Mouse (Mus musculus): ENCODE measurements around the gene 1700003F12Rik. TPM values are rescaled to one million over a fixed set of nuclear protein-coding genes. Genes with fewer than 3 reads are reported as not detected.
A peak's percentile ranks its signal among the peaks of the same experiment; 100 is the strongest.

The 1700003F12Rik gene
- polyA plus RNA-seq, 1 experiment from 2014 or later, result 3.2 TPM

GRCm38 (mm10) chr2:154550937-154551336, 4.1 kb downstream of the 1700003F12Rik start:
- no peaks in the 10 kb centered on the region for H3K9me3 ChIP-seq
- peaks cover 13% of the 10 kb centered on the region for H3K27me3 ChIP-seq (replicated peaks)
- 91% methylated on average over 2 of the region's 2 CpGs for WGBS
- no peak overlapping the region for H3K9ac ChIP-seq
- H3K27ac ChIP-seq, result no peak overlapping the region
- H3K36me3 ChIP-seq, result no peaks in the 10 kb centered on the region
- no peak overlapping the region for H3K4me2 ChIP-seq (replicated peaks)
- H3K4me3 ChIP-seq, result no peak overlapping the region
- no peak for ATAC-seq (ENCODE audit: low FRiP score, low read depth)
- peaks cover 22% of the 10 kb centered on the region for H3K4me1 ChIP-seq

GRCm38 (mm10) chr2:154551476-154551875, 4.6 kb downstream of the 1700003F12Rik start, which contains the start of gene Actl10:
Actl10 (plus strand) TSS chr2:154551776.
- ATAC-seq (ENCODE audit: low FRiP score, low read depth), result no peak
- no peak within 1 kb of the TSS for H3K9ac ChIP-seq
- H3K4me2 ChIP-seq (replicated peaks), result peak within 1 kb of the TSS; percentile 37
- no peaks in the 10 kb centered on the region for H3K36me3 ChIP-seq
- H3K27ac ChIP-seq, result no peak within 1 kb of the TSS
- peaks cover 22% of the 10 kb centered on the region for H3K4me1 ChIP-seq
- no peaks in the 10 kb centered on the region for H3K9me3 ChIP-seq
- no peak within 1 kb of the TSS for H3K4me3 ChIP-seq
- H3K27me3 ChIP-seq (replicated peaks), result peaks cover 13% of the 10 kb centered on the region
- WGBS, result 75% methylated on average over 4 of the region's 4 CpGs

- no peak overlapping the region for H3K9ac ChIP-seq
- H3K4me1 ChIP-seq, result peaks cover 24% of the 10 kb centered on the region
- H3K4me3 ChIP-seq, result no peak overlapping the region
- 39% methylated on average over 21 of the region's 21 CpGs for WGBS
- no peak overlapping the region for H3K27ac ChIP-seq
- ATAC-seq (ENCODE audit: low FRiP score, low read depth), result peak; percentile 9
- peak overlapping the region; percentile 37 for H3K4me2 ChIP-seq (replicated peaks)
- no peaks in the 10 kb centered on the region for H3K36me3 ChIP-seq
- peaks cover 13% of the 10 kb centered on the region for H3K27me3 ChIP-seq (replicated peaks)
- H3K9me3 ChIP-seq, result no peaks in the 10 kb centered on the region
Measured at GRCm38 (mm10) chr2:154551927-154552326, 5.0 kb downstream of the 1700003F12Rik start.

- Histone ChIP-seq H3K4me1 (peaks cover 30% of the 10 kb centered on the region), H3K4me2 (replicated peaks) (peak overlapping the region; percentile 37), H3K36me3 (no peaks in the 10 kb centered on the region), H3K9me3 (no peaks in the 10 kb centered on the region), H3K27me3 (replicated peaks) (peaks cover 13% of the 10 kb centered on the region), H3K4me3 (no peak overlapping the region), H3K27ac (no peak overlapping the region), H3K9ac (no peak overlapping the region)
- peak; percentile 10 for ATAC-seq (ENCODE audit: low FRiP score, low read depth)
- 23% methylated on average over 27 of the region's 27 CpGs for WGBS
Measured at GRCm38 (mm10) chr2:154552424-154552907, 5.6 kb downstream of the 1700003F12Rik start.

- peaks cover 10% of the 10 kb centered on the region for H3K27me3 ChIP-seq (replicated peaks)
- H3K36me3 ChIP-seq, result no peaks in the 10 kb centered on the region
- no peak overlapping the region for H3K4me3 ChIP-seq
- H3K9ac ChIP-seq, result no peak overlapping the region
- H3K9me3 ChIP-seq, result no peaks in the 10 kb centered on the region
- H3K4me2 ChIP-seq (replicated peaks), result no peak overlapping the region
- WGBS, result 83% methylated on average over 6 of the region's 6 CpGs
- peaks cover 36% of the 10 kb centered on the region for H3K4me1 ChIP-seq
- no peak for ATAC-seq (ENCODE audit: low FRiP score, low read depth)
- H3K27ac ChIP-seq, result no peak overlapping the region
Measured at GRCm38 (mm10) chr2:154555235-154555634, 8.3 kb downstream of the 1700003F12Rik start.

GRCm38 (mm10) chr2:154557184-154557832, 10.4 kb downstream of the 1700003F12Rik start:
- H3K36me3 ChIP-seq, result peaks cover 9% of the 10 kb centered on the region
- H3K27me3 ChIP-seq (replicated peaks), result peaks cover under 1% of the 10 kb centered on the region; the same call in 1 of the 2 replicates
- no peak overlapping the region for H3K9ac ChIP-seq
- peak overlapping the region; percentile 68; the same call in 1 of the 2 replicates for H3K4me2 ChIP-seq (replicated peaks)
- H3K9me3 ChIP-seq, result no peaks in the 10 kb centered on the region
- WGBS, result 57% methylated on average over 5 of the region's 5 CpGs
- no peak overlapping the region for H3K4me3 ChIP-seq
- no peak overlapping the region for H3K27ac ChIP-seq
- no peak for ATAC-seq (ENCODE audit: low FRiP score, low read depth)
- H3K4me1 ChIP-seq, result peaks cover 30% of the 10 kb centered on the region

- H3K4me1 ChIP-seq, result peaks cover 24% of the 10 kb centered on the region
- H3K27ac ChIP-seq, result 0 out of 2 replicates have a peak within 1 kb of the TSS, but pooled peaks have one; percentile 26
- H3K36me3 ChIP-seq, result peaks cover 18% of the 10 kb centered on the region
- peak; percentile 85 for ATAC-seq (ENCODE audit: low FRiP score, low read depth)
- no peaks in the 10 kb centered on the region for H3K27me3 ChIP-seq (replicated peaks)
- H3K9me3 ChIP-seq, result no peaks in the 10 kb centered on the region
- peak within 1 kb of the TSS; percentile 28 for H3K4me3 ChIP-seq
- H3K9ac ChIP-seq, result peak within 1 kb of the TSS; percentile 54
- 5% methylated on average over 33 of the region's 34 CpGs for WGBS
- H3K4me2 ChIP-seq (replicated peaks), result peak within 1 kb of the TSS; percentile 68
Measured at GRCm38 (mm10) chr2:154558264-154559039, 11.6 kb downstream of the 1700003F12Rik start, which contains the start of gene Necab3. Necab3 (minus strand) TSS chr2:154558890.

- Histone ChIP-seq H3K4me3 (no peak overlapping the region), H3K4me1 (peaks cover 34% of the 10 kb centered on the region), H3K36me3 (peaks cover 28% of the 10 kb centered on the region), H3K27me3 (replicated peaks) (no peaks in the 10 kb centered on the region), H3K9me3 (no peaks in the 10 kb centered on the region), H3K4me2 (replicated peaks) (no peak overlapping the region), H3K9ac (no peak overlapping the region), H3K27ac (no peak overlapping the region)
- WGBS, result 90% methylated on average over 22 of the region's 22 CpGs
- ATAC-seq (ENCODE audit: low FRiP score, low read depth), result no peak
Measured at GRCm38 (mm10) chr2:154563612-154564170, 16.8 kb downstream of the 1700003F12Rik start.

GRCm38 (mm10) chr2:154565562-154565961, 18.7 kb downstream of the 1700003F12Rik start:
- H3K36me3 ChIP-seq, result peaks cover 28% of the 10 kb centered on the region
- no peak overlapping the region for H3K27ac ChIP-seq
- no peak overlapping the region for H3K4me3 ChIP-seq
- no peaks in the 10 kb centered on the region for H3K9me3 ChIP-seq
- H3K9ac ChIP-seq, result no peak overlapping the region
- H3K4me2 ChIP-seq (replicated peaks), result peak overlapping the region; percentile 96; the same call in 1 of the 2 replicates
- no peak for ATAC-seq (ENCODE audit: low FRiP score, low read depth)
- 66% methylated on average over 3 of the region's 3 CpGs for WGBS
- no peaks in the 10 kb centered on the region for H3K27me3 ChIP-seq (replicated peaks)
- peaks cover 41% of the 10 kb centered on the region for H3K4me1 ChIP-seq

GRCm38 (mm10) chr2:154566641-154567040, 19.8 kb downstream of the 1700003F12Rik start:
- WGBS, result 37% methylated on average over 8 of the region's 8 CpGs
- Histone ChIP-seq H3K27me3 (replicated peaks) (no peaks in the 10 kb centered on the region), H3K4me2 (replicated peaks) (peak overlapping the region; percentile 96), H3K36me3 (peaks cover 22% of the 10 kb centered on the region), H3K9ac (0 out of 2 replicates have a peak overlapping the region, but pooled peaks have one; percentile 2), H3K27ac (no peak overlapping the region), H3K4me1 (peaks cover 46% of the 10 kb centered on the region), H3K4me3 (no peak overlapping the region), H3K9me3 (no peaks in the 10 kb centered on the region)
- no peak for ATAC-seq (ENCODE audit: low FRiP score, low read depth)

GRCm38 (mm10) chr2:154567766-154568165, 20.9 kb downstream of the 1700003F12Rik start:
- Histone ChIP-seq H3K9ac (peak overlapping the region; percentile 77; the same call in 1 of the 2 replicates), H3K4me2 (replicated peaks) (peak overlapping the region; percentile 96), H3K27ac (peak overlapping the region; percentile 51; the same call in 1 of the 2 replicates), H3K4me3 (peak overlapping the region; percentile 84), H3K36me3 (peaks cover 16% of the 10 kb centered on the region), H3K4me1 (peaks cover 46% of the 10 kb centered on the region), H3K27me3 (replicated peaks) (no peaks in the 10 kb centered on the region), H3K9me3 (no peaks in the 10 kb centered on the region)
- WGBS, result 64% methylated on average over 2 of the region's 2 CpGs
- ATAC-seq (ENCODE audit: low FRiP score, low read depth), result no peak
